Mouse (Mus musculus) right cerebral cortex, postnatal 25 days (tissue): ENCODE measurements at regions not wholly inside any gene's neighbourhood (a gene's known extent, or its start where the extent isn't known, plus 50 kb on each side); places are given as distances from the start of the nearest gene placed in this dataset.

ENCODE experiments used
- DNase-seq: peaks from one replicate; pipeline ENCODE4 v3.0.0; 2022

DNA sequence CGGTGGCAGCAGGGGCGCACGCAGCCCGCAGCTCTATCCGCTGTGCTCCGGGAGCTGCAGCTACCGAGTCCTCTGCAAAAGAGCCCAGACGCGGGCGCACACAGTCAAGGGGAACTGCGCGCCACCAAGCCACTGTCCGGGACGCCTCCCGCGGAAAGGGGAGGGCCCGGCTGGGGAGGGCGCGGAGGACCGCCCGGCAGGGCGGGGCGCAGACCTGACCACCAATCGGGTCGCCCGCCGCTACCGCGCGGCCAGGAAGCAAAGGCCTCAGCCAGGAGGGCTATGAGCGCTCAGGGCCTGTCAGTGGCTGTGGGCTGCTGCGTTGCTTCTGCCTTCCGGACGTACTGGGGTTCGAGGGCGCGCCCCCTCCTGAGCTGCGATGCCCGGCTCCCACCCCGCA lies 1034.5 kb downstream of the Gm10330 start:
- peak; percentile 3 for DNase-seq

DNA sequence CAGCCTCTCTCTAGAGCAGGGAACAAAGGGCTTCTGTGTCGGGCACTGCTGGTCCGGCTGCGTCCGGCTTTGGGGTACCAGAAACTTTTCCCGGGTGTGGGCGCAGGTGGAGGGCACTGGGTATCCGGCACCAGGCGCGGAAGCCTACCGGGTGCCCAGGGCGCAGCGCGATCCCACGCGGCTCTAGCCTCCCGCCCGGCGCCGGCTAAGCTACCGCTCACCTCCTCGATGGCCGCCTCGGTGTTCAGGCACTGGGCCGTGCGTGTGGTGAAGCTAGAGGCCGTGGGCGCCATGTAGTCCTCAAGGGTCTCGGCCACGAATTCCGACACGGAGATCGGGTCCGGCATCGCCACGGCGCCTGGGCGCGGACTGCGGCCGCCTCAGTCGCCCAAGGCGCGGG lies 1035.0 kb downstream of the Gm10330 start:
- peak; percentile 5 for DNase-seq
